Mouse (Mus musculus) hindbrain, embryonic 14.5 days (tissue): ENCODE data around the gene Junb. TPM values are rescaled to one million over a fixed set of nuclear protein-coding genes. Genes with fewer than 3 reads are reported as not detected.

Source experiments
- ATAC-seq: fragments of 200-750 bp; cut with Nextera tagmentation; 2 replicates; pipeline ENCODE4 v1.8.0; 2017; ENCODE audit warnings: moderate number of reproducible peaks, mild to moderate bottlenecking, moderate TSS enrichment, moderate library complexity; ENCODE audit not compliant: low FRiP score
- DNase-seq: peaks from one replicate; pipeline ENCODE4 v3.0.0-alpha.2; 2015; ENCODE audit warnings: low spot score
- H3K27ac ChIP-seq: fragments of 300-500 bp; sonication (generic); 2 replicates; pipeline ENCODE4 v1.5.1; 2014; ENCODE audit warnings: mild to moderate bottlenecking, moderate library complexity
- H3K27me3 ChIP-seq: fragments of 300-500 bp; sonication (generic); 2 replicates; pipeline ENCODE4 v1.6.1; 2014; ENCODE audit warnings: mild to moderate bottlenecking, low read length, mixed read lengths; ENCODE audit not compliant: control insufficient read depth, insufficient read depth
- H3K36me3 ChIP-seq: fragments of 300-500 bp; sonication (generic); replicated peaks from 2 replicates; pipeline ENCODE4 v1.6.1; 2014; ENCODE audit not compliant: control insufficient read depth, insufficient read depth
- H3K4me1 ChIP-seq: fragments of 300-500 bp; sonication (generic); replicated peaks from 2 replicates; pipeline ENCODE4 v1.6.1; 2014; ENCODE audit warnings: antibody characterized with exemption, low read length, mixed read lengths; ENCODE audit not compliant: control insufficient read depth, insufficient read depth
- H3K4me2 ChIP-seq: fragments of 300-500 bp; sonication (generic); replicated peaks from 2 replicates; pipeline ENCODE4 v1.6.1; 2014; ENCODE audit warnings: mild to moderate bottlenecking, moderate library complexity
- H3K4me3 ChIP-seq: fragments of 300-500 bp; sonication (generic); replicated peaks from 2 replicates; pipeline ENCODE4 v1.5.1; 2014; ENCODE audit warnings: mild to moderate bottlenecking, low read length
- H3K9ac ChIP-seq: fragments of 300-500 bp; sonication (generic); 2 replicates; pipeline ENCODE4 v1.6.1; 2014
- H3K9me3 ChIP-seq: fragments of 300-500 bp; sonication (generic); 2 replicates; pipeline ENCODE4 v1.6.1; 2016; ENCODE audit warnings: low read length; ENCODE audit not compliant: control insufficient read depth
- WGBS: fragments of 180-500 bp; shearing (Covaris S2); extraction: QIAGEN DNeasy Blood & Tissue Kit; methylation state at CpG from one replicate; pipeline ENCODE4 v1.1.7; 2014; 5-methylcytosine and 5-hydroxymethylcytosine counted together
- polyA plus RNA-seq: library from polyadenylated mRNA; unstranded; fragments of >200 nt; fragmentation: Nextera tagmentation; extraction: Ambion mirVana; gene quantifications from 2 replicates; pipeline ENCODE4 v1.2.1, GENCODE M21; 2014

Gene Junb
- polyA plus RNA-seq, 1 experiment from 2014 or later: 6.2 TPM

- WGBS: under 1% methylated on average over 60 of the region's 61 CpGs
- Histone ChIP-seq H3K27me3 (peaks cover 6% of the 10 kb centered on the region), H3K36me3 (peaks cover 40% of the 10 kb centered on the region), H3K4me1 (peaks cover 44% of the 10 kb centered on the region), H3K9me3 (no peaks in the 10 kb centered on the region), H3K4me2 (peak overlapping the region; percentile 97), H3K9ac (peak overlapping the region; percentile 60), H3K4me3 (peak overlapping the region; percentile 50), H3K27ac (peak overlapping the region; percentile 9; the same call in 1 of the 2 replicates)
- ATAC-seq (peak; percentile 77), DNase-seq (peak; percentile 92)
These were observed 2.3 kb downstream of the Junb start for GRCm38 (mm10) chr8:84976031-84976762.

DNA sequence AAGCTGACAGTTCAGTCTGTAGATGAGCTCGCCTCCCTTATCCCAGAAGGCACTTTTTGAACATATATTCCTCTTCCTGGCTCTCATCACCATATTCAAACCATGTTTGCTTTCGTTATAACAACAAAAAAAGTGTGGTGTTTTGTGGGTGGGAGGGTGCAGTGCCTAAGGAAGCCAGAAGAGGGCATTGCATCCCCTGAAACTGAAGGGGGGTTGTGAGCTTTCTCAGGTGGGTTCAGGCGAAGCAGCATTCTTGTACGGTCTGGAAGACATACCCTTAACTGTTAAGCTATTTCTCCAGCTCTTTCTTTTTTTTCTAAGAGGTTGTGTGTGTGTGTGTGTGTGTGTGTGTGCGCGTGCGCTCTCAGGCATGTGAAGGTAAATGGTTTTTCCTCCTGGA lies 3.1 kb downstream of the Junb start:
- H3K4me3 ChIP-seq: no peak overlapping the region; the same call in 1 of the 2 replicates

DNA sequence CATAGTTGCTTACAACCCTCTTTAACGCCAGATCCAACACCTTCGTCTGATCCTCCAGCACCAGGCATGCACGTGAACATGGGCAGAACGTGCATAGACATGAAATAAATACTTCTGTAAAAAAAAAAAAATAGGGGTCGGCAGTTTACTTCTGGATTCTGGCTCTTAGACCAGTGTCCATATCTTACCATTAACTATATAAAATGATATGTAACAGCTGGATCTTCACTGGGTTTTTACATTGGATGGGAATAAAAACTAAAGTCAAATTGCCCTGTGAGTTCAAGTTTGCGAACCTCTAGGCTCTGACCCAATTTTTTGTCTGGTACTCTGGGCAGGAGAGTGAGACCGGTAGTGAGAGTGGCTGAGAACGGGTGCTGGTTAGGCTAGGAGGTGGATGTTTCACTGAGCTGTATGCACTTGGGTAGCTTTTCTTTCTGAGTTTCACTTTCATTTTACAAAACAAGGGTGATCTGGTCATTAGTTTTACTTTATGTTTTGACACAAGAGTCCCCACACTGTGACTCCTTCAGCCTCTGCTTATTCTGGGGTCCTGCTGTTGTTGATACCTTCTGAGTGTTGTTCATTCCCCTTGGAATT lies 3.9 kb downstream of the Junb start:
- H3K9ac ChIP-seq: no peak overlapping the region
- DNase-seq: no peak

More for the DNA sequence above, 3.1 kb downstream of the Junb start:
- Histone ChIP-seq H3K4me2 (peak overlapping the region; percentile 97), H3K9ac (no peak overlapping the region), H3K27me3 (peaks cover 6% of the 10 kb centered on the region), H3K27ac (no peak overlapping the region), H3K9me3 (no peaks in the 10 kb centered on the region), H3K36me3 (peaks cover 47% of the 10 kb centered on the region), H3K4me1 (peaks cover 44% of the 10 kb centered on the region)
- ATAC-seq: no peak
- WGBS: 37% methylated on average over 7 of the region's 7 CpGs
- DNase-seq: no peak

GRCm38 (mm10) chr8:84973803-84974542 lies 4.5 kb downstream of the Junb start:
- peak; percentile 69 for DNase-seq
- peaks cover 33% of the 10 kb centered on the region for H3K4me1 ChIP-seq
- no peak for ATAC-seq
- H3K27ac ChIP-seq: no peak overlapping the region
- WGBS: 64% methylated on average over 4 of the region's 4 CpGs
- no peaks in the 10 kb centered on the region for H3K9me3 ChIP-seq
- H3K9ac ChIP-seq: no peak overlapping the region
- peaks cover 6% of the 10 kb centered on the region for H3K27me3 ChIP-seq
- H3K36me3 ChIP-seq: peaks cover 47% of the 10 kb centered on the region
- no peak overlapping the region for H3K4me2 ChIP-seq
- no peak overlapping the region for H3K4me3 ChIP-seq

More for the DNA sequence above, 3.9 kb downstream of the Junb start:
- H3K27me3 ChIP-seq: peaks cover 6% of the 10 kb centered on the region
- H3K4me2 ChIP-seq: no peak overlapping the region
- WGBS: 85% methylated on average over 8 of the region's 8 CpGs
- H3K4me1 ChIP-seq: peaks cover 38% of the 10 kb centered on the region
- no peak overlapping the region for H3K4me3 ChIP-seq
- H3K27ac ChIP-seq: no peak overlapping the region
- peaks cover 47% of the 10 kb centered on the region for H3K36me3 ChIP-seq
- H3K9me3 ChIP-seq: no peaks in the 10 kb centered on the region
- no peak for ATAC-seq

- ATAC-seq: no peak
- no peak overlapping the region for H3K4me2 ChIP-seq
- WGBS: 82% methylated on average over 1 of the region's 1 CpGs
These were observed 5.4 kb downstream of the Junb start for GRCm38 (mm10) chr8:84973079-84973478.

DNA sequence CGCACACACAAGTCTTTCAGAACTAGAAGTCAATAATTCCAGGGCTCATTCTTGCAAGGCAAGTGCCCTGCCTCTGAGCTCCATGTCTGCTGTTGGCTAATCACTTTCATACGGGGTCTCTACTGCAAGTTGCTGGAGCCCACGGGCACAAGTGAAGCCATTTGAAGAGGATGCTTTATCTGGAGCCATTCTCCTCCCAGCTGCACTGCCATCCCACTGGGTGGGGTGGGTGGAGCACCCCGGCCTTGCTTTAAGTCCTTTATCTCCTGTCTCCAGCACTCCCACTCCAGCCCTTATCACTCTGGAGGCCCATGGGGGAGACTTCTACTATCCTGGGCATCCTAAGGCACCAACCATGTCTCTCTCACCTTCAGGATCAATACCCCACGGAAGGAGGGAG lies 7.6 kb downstream of the Junb start:
- whole genome bisulfite sequencing: 65% methylated on average over 5 of the region's 5 CpGs
- H3K9me3 ChIP-seq: no peaks in the 10 kb centered on the region
- ATAC-seq: no peak
- H3K36me3 ChIP-seq: peaks cover 47% of the 10 kb centered on the region
- peak overlapping the region; percentile 60 for H3K4me3 ChIP-seq
- peak overlapping the region; percentile 90 for H3K4me2 ChIP-seq
- no peaks in the 10 kb centered on the region for H3K27me3 ChIP-seq
- no peak overlapping the region for H3K27ac ChIP-seq
- H3K4me1 ChIP-seq: peaks cover 24% of the 10 kb centered on the region
- DNase-seq: no peak
- H3K9ac ChIP-seq: peak overlapping the region; percentile 93

More at GRCm38 (mm10) chr8:84973079-84973478, 5.4 kb downstream of the Junb start:
- Histone ChIP-seq H3K9ac (no peak overlapping the region), H3K27me3 (peaks cover 6% of the 10 kb centered on the region), H3K36me3 (peaks cover 47% of the 10 kb centered on the region), H3K27ac (no peak overlapping the region), H3K9me3 (no peaks in the 10 kb centered on the region), H3K4me3 (no peak overlapping the region), H3K4me1 (peaks cover 38% of the 10 kb centered on the region)
- DNase-seq: no peak

DNA sequence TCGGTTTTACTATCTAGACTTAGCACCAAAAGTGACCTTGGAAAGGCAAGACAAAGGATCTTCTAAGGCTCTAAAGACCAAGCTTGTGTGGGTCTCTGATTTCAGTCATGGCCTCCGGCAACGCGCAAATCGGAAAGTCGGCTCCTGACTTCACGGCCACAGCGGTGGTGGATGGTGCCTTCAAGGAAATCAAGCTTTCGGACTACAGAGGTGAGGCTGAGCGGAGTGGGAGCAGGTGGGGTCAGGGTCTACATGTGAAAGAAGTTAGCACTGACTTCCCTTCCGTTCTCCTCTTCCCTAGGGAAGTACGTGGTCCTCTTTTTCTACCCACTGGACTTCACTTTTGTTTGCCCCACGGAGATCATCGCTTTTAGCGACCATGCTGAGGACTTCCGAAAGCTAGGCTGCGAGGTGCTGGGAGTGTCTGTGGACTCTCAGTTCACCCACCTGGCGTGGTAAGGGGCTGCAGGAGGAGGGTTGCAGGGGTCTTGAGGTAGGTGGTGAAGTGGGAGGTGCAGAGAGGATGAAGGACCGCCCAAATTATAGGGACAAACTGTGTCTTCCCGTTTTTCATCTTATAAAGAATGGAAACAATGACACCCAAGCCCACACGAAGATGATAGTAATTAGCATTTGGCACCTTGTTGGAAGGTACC lies 8.3 kb downstream of the Junb start:
- peak overlapping the region; percentile 60 for H3K4me3 ChIP-seq
- peak overlapping the region; percentile 73 for H3K27ac ChIP-seq
- no peaks in the 10 kb centered on the region for H3K27me3 ChIP-seq
- 6% methylated on average over 21 of the region's 21 CpGs for WGBS
- no peak for DNase-seq
- H3K4me2 ChIP-seq: peak overlapping the region; percentile 90
- H3K4me1 ChIP-seq: peaks cover 24% of the 10 kb centered on the region
- peaks cover 46% of the 10 kb centered on the region for H3K36me3 ChIP-seq
- no peaks in the 10 kb centered on the region for H3K9me3 ChIP-seq
- peak overlapping the region; percentile 93 for H3K9ac ChIP-seq
- no peak for ATAC-seq

DNA sequence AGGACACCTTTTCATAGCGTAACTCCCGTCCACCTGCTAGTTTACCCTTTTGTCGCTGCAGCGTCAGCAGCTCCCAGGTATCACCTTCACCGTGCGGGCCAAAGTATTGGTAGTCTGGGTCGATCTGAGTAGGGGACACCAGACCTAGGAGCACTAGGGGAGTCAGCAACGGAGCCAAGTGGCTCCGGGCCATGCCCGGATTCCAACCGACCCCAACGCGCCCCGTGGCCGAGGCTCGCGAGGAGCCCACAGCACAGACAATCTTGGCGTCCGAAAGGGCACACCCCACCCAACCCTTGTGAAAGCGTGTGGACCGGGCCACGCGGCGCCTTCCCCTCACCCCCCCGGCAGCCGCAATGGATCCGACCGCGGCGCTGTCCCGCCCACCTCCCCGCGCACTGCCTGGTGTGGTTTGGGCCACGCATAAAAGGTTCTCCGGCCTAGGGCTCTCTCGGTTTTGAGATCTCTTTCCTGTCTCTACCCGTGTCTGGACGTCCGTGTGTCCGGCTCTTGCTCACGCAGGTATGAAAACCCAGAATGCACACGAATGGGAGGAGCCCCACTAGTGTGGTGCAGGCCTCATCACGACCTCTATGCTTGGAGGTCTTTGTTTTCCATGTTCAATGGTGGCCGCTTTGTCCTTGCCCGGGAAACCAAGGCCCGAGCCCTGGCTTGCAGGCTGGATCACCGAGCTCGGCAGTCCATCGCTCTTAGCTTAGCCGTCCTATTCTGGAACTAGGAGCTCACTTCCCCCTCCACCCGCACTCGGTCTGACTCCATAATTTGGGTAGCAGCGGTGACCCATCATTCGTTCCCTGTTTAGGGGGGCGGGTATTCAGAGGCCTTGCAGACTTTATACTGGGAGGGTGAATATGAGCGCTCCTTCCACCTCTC lies 9.0 kb downstream of the Junb start, which contains the start of the genes Gm49661, Prdx2 and Rnaseh2a:
Gm49661 (minus strand) TSS at position 193 of the 894 bp plus-strand sequence.
Prdx2 (plus strand) TSS at position 347 of the 894 bp plus-strand sequence.
Rnaseh2a (minus strand) TSS at position 527 of the 894 bp plus-strand sequence.
- H3K27ac ChIP-seq: peak within 1 kb of the TSS; percentile 73
- ATAC-seq (peak; percentile 83), DNase-seq (peak; percentile 85)
- H3K9me3 ChIP-seq: no peaks in the 10 kb centered on the region
- H3K36me3 ChIP-seq: peaks cover 38% of the 10 kb centered on the region
- under 1% methylated on average over 56 of the region's 56 CpGs for WGBS
- peak within 1 kb of the TSS; percentile 60 for H3K4me3 ChIP-seq
- no peaks in the 10 kb centered on the region for H3K27me3 ChIP-seq
- peak within 1 kb of the TSS; percentile 93 for H3K9ac ChIP-seq
- peaks cover 28% of the 10 kb centered on the region for H3K4me1 ChIP-seq
- H3K4me2 ChIP-seq: peak within 1 kb of the TSS; percentile 90
